Mouse (Mus musculus) liver, embryonic 14.5 days (tissue): ENCODE measurements around the gene Mindy4.

Experiments
- CTCF ChIP-seq: IDR thresholded peaks from 2 replicates; pipeline ENCODE4 v1.5.1; 2016; ENCODE audit warnings: antibody characterized with exemption, low read depth, control low read depth
- EP300 ChIP-seq: IDR thresholded peaks from 2 replicates; pipeline ENCODE4 v1.6.1; 2016; ENCODE audit warnings: antibody characterized with exemption, low read depth

DNA sequence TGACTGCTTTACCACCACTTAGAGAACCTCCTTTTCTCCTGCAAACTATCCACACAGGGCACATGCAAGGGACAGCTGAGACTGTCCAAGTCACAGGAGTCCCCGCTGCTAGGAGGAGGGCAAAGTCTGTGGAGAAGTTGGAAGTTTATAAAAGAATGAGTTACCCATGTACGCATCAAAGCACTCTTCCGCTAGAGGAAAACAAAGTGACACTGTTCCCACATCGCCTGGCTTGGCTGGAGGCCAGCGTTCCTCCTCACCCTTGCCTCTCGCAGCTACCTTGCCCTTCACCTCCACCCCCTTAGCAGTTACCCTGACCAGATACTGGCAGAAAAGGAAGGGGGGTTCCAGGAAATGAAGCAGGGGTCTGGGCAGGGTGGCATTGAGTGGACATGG, 154.5 kb downstream of the Mindy4 start:
- TF ChIP-seq CTCF: no peak
- TF ChIP-seq EP300: no peak
